Mouse (Mus musculus) MEL (cell line): ENCODE results near the gene Zmat5. TPM values are rescaled to one million over a fixed set of nuclear protein-coding genes. Genes with fewer than 3 reads are reported as not detected.

Source experiments
- DNase-seq: peaks from one replicate; pipeline ENCODE4 v3.0.0; 2011; ENCODE audit warnings: low read depth, low spot score
- H3K27ac ChIP-seq: 2 replicates; pipeline ENCODE4 v1.5.1; 2012; ENCODE audit warnings: low read depth, mild to moderate bottlenecking, control low read depth, low read length, moderate library complexity; ENCODE audit not compliant: control insufficient read depth
- H3K27me3 ChIP-seq, 2 experiments: fragments of 150-350 bp in 1 of 2; sonication (generic) in 1 of 2; 2 replicates each; pipeline ENCODE4 v1.6.1; 2012; ENCODE audit warnings: low read length in 2 of 2, mild to moderate bottlenecking in 2 of 2, improper control_type of control experiment in 1 of 2, moderate library complexity in 1 of 2; ENCODE audit not compliant: insufficient read depth in 2 of 2, control insufficient read depth in 1 of 2
- H3K36me3 ChIP-seq, 2 experiments: 2 replicates each; pipeline ENCODE4 v1.6.1; 2012 to 2014; ENCODE audit warnings: low read length in 2 of 2, improper control_type of control experiment in 1 of 2, inconsistent platforms in 1 of 2, mild to moderate bottlenecking in 1 of 2; ENCODE audit not compliant: insufficient read depth in 2 of 2, control insufficient read depth in 1 of 2
- H3K4me1 ChIP-seq, 2 experiments: fragments of 150-350 bp in 1 of 2; sonication (generic) in 1 of 2; 2 replicates each; pipeline ENCODE4 v1.6.1; 2012; ENCODE audit warnings: low read length in 2 of 2, improper control_type of control experiment in 1 of 2, mild to moderate bottlenecking in 1 of 2; ENCODE audit not compliant: insufficient read depth in 2 of 2, control insufficient read depth in 1 of 2
- H3K4me3 ChIP-seq, 2 experiments: fragments of 150-350 bp in 1 of 2; sonication (generic) in 1 of 2; 2 replicates each; pipeline ENCODE4 v1.5.1; 2012; ENCODE audit warnings: low read depth in 2 of 2, low read length in 2 of 2, mild to moderate bottlenecking in 2 of 2, moderate library complexity in 2 of 2, control low read depth in 1 of 2, improper control_type of control experiment in 1 of 2; ENCODE audit not compliant: control insufficient read depth in 1 of 2, insufficient read depth in 1 of 2
- H3K79me2 ChIP-seq: 2 replicates; pipeline ENCODE4 v1.6.1; 2012; ENCODE audit warnings: mild to moderate bottlenecking, low read length, moderate library complexity; ENCODE audit not compliant: control insufficient read depth, poor library complexity, insufficient read depth
- H3K9ac ChIP-seq: 2 replicates; pipeline ENCODE4 v1.6.1; 2012; ENCODE audit warnings: low read depth, mild to moderate bottlenecking, control low read depth, low read length, moderate library complexity; ENCODE audit not compliant: control insufficient read depth, poor library complexity, severe bottlenecking
- H3K9me3 ChIP-seq: fragments of 150-350 bp; sonication (generic); replicated peaks from 2 replicates; pipeline ENCODE4 v1.6.1; 2012; ENCODE audit warnings: mild to moderate bottlenecking, low read length, improper control_type of control experiment, moderate library complexity; ENCODE audit not compliant: insufficient read depth
- CHD1 ChIP-seq: IDR thresholded peaks from 2 replicates; pipeline ENCODE4 v1.6.1; 2012; ENCODE audit warnings: low read depth, mild to moderate bottlenecking, inconsistent platforms, low read length, improper control_type of control experiment
- E2F4 ChIP-seq: IDR thresholded peaks from 2 replicates; pipeline ENCODE4 v1.6.1; 2011; ENCODE audit warnings: low read depth, low read length, improper control_type of control experiment, borderline replicate concordance
- EP300 ChIP-seq, 2 experiments: IDR thresholded peaks; 2 replicates each; pipeline ENCODE4 v1.6.1; 2011; ENCODE audit warnings: improper control_type of control experiment in 2 of 2, low read length in 2 of 2, low read depth in 1 of 2, mild to moderate bottlenecking in 1 of 2
- GATA1 ChIP-seq: IDR thresholded peaks from 2 replicates; pipeline ENCODE4 v1.6.1; 2011; ENCODE audit warnings: low read depth, low read length, improper control_type of control experiment
- JUND ChIP-seq: IDR thresholded peaks from 2 replicates; pipeline ENCODE4 v1.6.1; 2011; ENCODE audit warnings: low read depth, mild to moderate bottlenecking, improper control_type of control experiment, low read length
- MAFK ChIP-seq: IDR thresholded peaks from 2 replicates; pipeline ENCODE4 v1.6.1; 2011; ENCODE audit warnings: low read depth, mild to moderate bottlenecking, low read length, improper control_type of control experiment, borderline replicate concordance
- MAZ ChIP-seq: IDR thresholded peaks from 2 replicates; pipeline ENCODE4 v1.6.1; 2012; ENCODE audit warnings: low read depth, mild to moderate bottlenecking, inconsistent platforms, low read length, improper control_type of control experiment
- MXI1 ChIP-seq: IDR thresholded peaks from 2 replicates; pipeline ENCODE4 v1.6.1; 2011; ENCODE audit warnings: mild to moderate bottlenecking, low read depth, low read length, improper control_type of control experiment
- MYC ChIP-seq: IDR thresholded peaks from 2 replicates; pipeline ENCODE4 v1.6.1; 2011; ENCODE audit warnings: low read depth, mild to moderate bottlenecking, low read length, improper control_type of control experiment, moderate library complexity
- NELFE ChIP-seq: IDR thresholded peaks from 2 replicates; pipeline ENCODE4 v1.6.1; 2011; ENCODE audit warnings: low read depth, low read length, improper control_type of control experiment
- NRF1 ChIP-seq: IDR thresholded peaks from 2 replicates; pipeline ENCODE4 v1.6.1; 2014; ENCODE audit warnings: low read depth, mild to moderate bottlenecking, inconsistent platforms, low read length, improper control_type of control experiment, moderate library complexity; ENCODE audit not compliant: poor library complexity, insufficient read depth, severe bottlenecking
- POLR2AphosphoS5 ChIP-seq: IDR thresholded peaks from 2 replicates; pipeline ENCODE4 v1.6.1; 2012; ENCODE audit warnings: low read depth, borderline replicate concordance, mild to moderate bottlenecking, inconsistent platforms, low read length, moderate library complexity, mixed read lengths
- SMC3 ChIP-seq: IDR thresholded peaks from 2 replicates; pipeline ENCODE4 v1.6.1; 2011; ENCODE audit warnings: low read depth, low read length, improper control_type of control experiment
- TAL1 ChIP-seq: IDR thresholded peaks from 2 replicates; pipeline ENCODE4 v1.6.1; 2012; ENCODE audit warnings: mild to moderate bottlenecking, inconsistent platforms, low read length, moderate library complexity, mixed read lengths
- TBP ChIP-seq: IDR thresholded peaks from 2 replicates; pipeline ENCODE4 v1.8.0; 2011; ENCODE audit warnings: low read depth, low read length, improper control_type of control experiment
- USF1 ChIP-seq: IDR thresholded peaks from 2 replicates; pipeline ENCODE4 v1.6.1; 2014; ENCODE audit warnings: low read depth, mild to moderate bottlenecking, inconsistent platforms, low read length, improper control_type of control experiment, moderate library complexity
- USF2 ChIP-seq, 2 experiments: IDR thresholded peaks; 2 replicates each; pipeline ENCODE4 v1.6.1; 2011 to 2012; ENCODE audit warnings: improper control_type of control experiment in 2 of 2, low read length in 2 of 2, borderline replicate concordance in 1 of 2, inconsistent platforms in 1 of 2, low read depth in 1 of 2, mild to moderate bottlenecking in 1 of 2; ENCODE audit not compliant: insufficient read depth in 1 of 2
- ZKSCAN1 ChIP-seq: IDR thresholded peaks from 2 replicates; pipeline ENCODE4 v1.6.1; 2012; ENCODE audit warnings: low read depth, mild to moderate bottlenecking, inconsistent platforms, low read length, improper control_type of control experiment, moderate library complexity
- ZMIZ1 ChIP-seq: IDR thresholded peaks from 2 replicates; pipeline ENCODE4 v1.6.1; 2012; ENCODE audit warnings: low read depth, mild to moderate bottlenecking, inconsistent platforms, low read length, improper control_type of control experiment, moderate library complexity
- polyA plus RNA-seq, 2 experiments: library from polyadenylated mRNA; stranded (reverse) in 1 of 2; unstranded in 1 of 2; fragments of >175 nt in 1 of 2; fragments of >200 nt in 1 of 2; gene quantifications; 2 replicates each; pipeline versions ENCODE4 v1.2.1 to v1.2.4; 2012; ENCODE audit warnings: low replicate concordance in 2 of 2, low read depth in 1 of 2; ENCODE audit not compliant: insufficient read length in 2 of 2, insufficient read depth in 1 of 2, missing spikeins in 1 of 2
- total RNA-seq: library from RNA; depleted of rRNA; stranded (reverse); fragments of 300-350 nt; gene quantifications from 2 replicates; pipeline ENCODE4 v1.2.3, GENCODE M21; 2012

Zmat5 gene
- total and polyA plus RNA-seq, 3 experiments: 36.9 to 39.3 TPM; not detected in 1

DNA sequence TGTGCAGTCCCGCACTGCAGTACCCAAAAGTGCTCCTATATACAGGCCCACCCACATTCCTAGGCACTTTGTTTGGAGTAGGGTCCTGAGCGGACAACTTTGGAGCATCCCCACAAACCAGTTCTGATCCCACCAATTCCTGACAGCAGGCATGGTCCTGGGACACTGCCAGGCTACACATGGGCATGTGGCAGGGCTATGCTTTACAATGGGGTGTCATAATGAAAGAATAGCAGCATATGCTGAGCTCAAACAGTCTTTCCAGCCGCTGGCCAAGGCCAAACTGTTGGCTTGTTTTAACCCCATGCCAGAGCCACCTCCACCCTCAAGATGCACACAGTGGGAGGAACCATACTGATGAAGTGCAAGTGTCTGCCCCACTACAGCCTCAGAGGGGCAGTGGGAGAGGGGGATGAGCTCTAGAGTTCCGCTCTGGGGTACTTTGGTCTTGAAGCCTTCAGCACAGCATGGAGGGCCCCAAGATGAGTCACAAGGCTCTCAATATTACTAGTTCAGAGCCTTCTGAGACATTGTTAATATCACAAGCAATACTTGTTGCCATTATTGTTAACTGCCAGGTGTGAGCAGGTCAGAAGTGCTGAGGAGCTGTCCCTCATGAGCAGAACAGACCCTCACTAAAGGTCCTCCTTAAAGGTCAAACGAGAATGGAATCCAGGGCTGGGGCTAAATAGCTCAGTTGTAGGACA, 12.2 kb downstream of the Zmat5 start:
- no peak for DNase-seq
- Histone ChIP-seq H3K27me3 (no peaks in the 10 kb centered on the region), H3K79me2 (no peaks in the 10 kb centered on the region), H3K9ac (no peak overlapping the region), H3K36me3 (peaks cover 0 to 4% of the 10 kb centered on the region in 2 experiments; a peak in 2 of 4 replicates), H3K4me3 (no peak overlapping the region)
- no peak for TF ChIP-seq ZMIZ1
- TF ChIP-seq GATA1: no peak
- no peak for TF ChIP-seq TBP
- no peak for TF ChIP-seq TAL1
- TF ChIP-seq USF1: no peak
- TF ChIP-seq MYC: no peak
- TF ChIP-seq E2F4: no peak
- TF ChIP-seq SMC3: no peak
- TF ChIP-seq NELFE: no peak
- no peak for TF ChIP-seq CHD1
- no peak for TF ChIP-seq ZKSCAN1
- TF ChIP-seq POLR2AphosphoS5: no peak
- no peak for TF ChIP-seq EP300 (IDR thresholded peaks at IDR 0.05; ENCODE audit: low read depth in 1 of 2, low read length in 2 of 2)
- no peak for TF ChIP-seq MAZ
- no peak for TF ChIP-seq NRF1
- no peak for TF ChIP-seq MAFK
- TF ChIP-seq USF2 (IDR thresholded peaks at IDR 0.05; ENCODE audit: borderline replicate concordance in 1 of 2, insufficient read depth in 1 of 2, low read depth in 1 of 2, low read length in 2 of 2): no peak
- TF ChIP-seq, all 39 proteins: peak for 0
- no peaks in the 10 kb centered on the region for H3K9me3 ChIP-seq
- H3K4me1 ChIP-seq: peaks cover 5 to 7% of the 10 kb centered on the region in 2 experiments
- no peak overlapping the region for H3K27ac ChIP-seq

DNA sequence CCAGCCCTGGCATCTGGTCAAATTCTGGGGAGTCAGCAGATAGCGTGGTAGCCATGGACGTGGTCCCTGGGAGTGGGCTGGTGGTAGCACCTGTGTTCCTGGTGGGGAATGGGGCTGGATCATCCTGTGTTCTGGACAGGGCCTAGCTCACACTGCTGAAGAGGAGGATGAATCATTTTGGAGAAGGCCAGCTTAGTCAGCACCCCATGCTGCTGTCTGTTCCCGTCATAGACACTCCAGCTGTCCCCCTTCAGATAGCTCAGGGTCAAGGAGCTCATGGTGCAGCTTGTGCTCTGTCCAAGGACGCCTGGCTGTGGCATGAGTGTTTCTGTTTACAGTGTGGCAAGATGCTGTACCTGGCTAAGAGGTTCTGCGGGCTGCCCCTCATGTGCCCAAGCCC, 14.1 kb downstream of the Zmat5 start:
- H3K4me1 ChIP-seq: peaks cover 5 to 7% of the 10 kb centered on the region in 2 experiments
- H3K36me3 ChIP-seq: peaks cover 0 to 4% of the 10 kb centered on the region in 2 experiments; a peak in 2 of 4 replicates

More for the DNA sequence above, 14.1 kb downstream of the Zmat5 start:
- no peak for DNase-seq
- Histone ChIP-seq H3K27me3 (no peaks in the 10 kb centered on the region), H3K27ac (no peak overlapping the region), H3K4me3 (no peak overlapping the region), H3K9me3 (no peaks in the 10 kb centered on the region), H3K79me2 (no peaks in the 10 kb centered on the region), H3K9ac (no peak overlapping the region)
- TF ChIP-seq NRF1: no peak
- TF ChIP-seq CHD1: no peak
- TF ChIP-seq JUND: no peak
- TF ChIP-seq MXI1: no peak
